Mouse (Mus musculus): ENCODE measurements around the gene Krcc1.
"Not testable (repeated sequence)": the region's sequence is repeated elsewhere in the genome, so short reads cannot be mapped to it uniquely, and the experiment has no call there.

GRCm38 (mm10) chr6:71269686-71270050 is 1.8 kb upstream of the Krcc1 start:
- TF ChIP-seq POLR2A (IDR thresholded peaks at IDR 0.05; ENCODE audit: low read depth, low read length); CTCF (conservative IDR thresholded peaks at IDR 0.05 in 1 of 2, IDR thresholded peaks at IDR 0.05 in 1 of 2; ENCODE audit: low read depth in 2 of 2, low read length in 2 of 2); MAX (IDR thresholded peaks at IDR 0.05; ENCODE audit: low read length); CHD1 (IDR thresholded peaks at IDR 0.05; ENCODE audit: low read depth, low read length); ZNF384 (IDR thresholded peaks at IDR 0.05; ENCODE audit: low read depth, low read length); EP300 (IDR thresholded peaks at IDR 0.05; ENCODE audit: low read length); RCOR1 (conservative IDR thresholded peaks at IDR 0.05; ENCODE audit: low read depth, low read length); MAZ (IDR thresholded peaks at IDR 0.05; ENCODE audit: low read depth, low read length); BHLHE40 (IDR thresholded peaks at IDR 0.05; ENCODE audit: low read depth, low read length); TCF12 (IDR thresholded peaks at IDR 0.05; ENCODE audit: low read depth, low read length); MAFK (IDR thresholded peaks at IDR 0.05; ENCODE audit: insufficient replicate concordance, low read length): not testable (repeated sequence)

All from CH12.LX (cell line).